Mouse (Mus musculus): ENCODE results near the gene Bri3bp.

DNA sequence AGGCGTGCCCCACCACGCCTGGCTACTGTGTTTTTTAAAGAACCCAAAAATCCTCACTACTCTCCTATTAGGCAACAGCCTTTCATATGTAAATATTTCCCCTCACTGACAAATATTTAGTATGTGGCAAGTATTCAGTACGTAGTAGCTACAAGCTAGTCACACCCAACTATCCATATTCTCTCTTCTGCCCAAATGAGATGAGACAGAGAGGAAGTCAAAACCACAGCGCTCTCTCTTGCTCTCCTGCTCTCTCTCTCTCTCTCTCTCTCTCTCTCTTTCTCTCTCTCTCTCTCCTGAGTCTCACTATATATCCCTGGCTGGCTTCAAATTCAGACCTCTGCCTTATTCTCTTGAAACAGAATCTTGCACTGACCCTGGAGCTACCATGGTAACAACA lies 3.2 kb downstream of the Bri3bp start:
- TF ChIP-seq CTCF (IDR thresholded peaks at IDR 0.05; ENCODE audit: extremely low read depth, insufficient read depth, insufficient read length, insufficient replicate concordance) (no peak), POLR2A (IDR thresholded peaks at IDR 0.05; ENCODE audit: low read depth, low read length) (no peak)

Measured in spleen, adult 2 months (tissue).